Mouse (Mus musculus): ENCODE data around the gene Gngt2. TPM values are rescaled to one million over a fixed set of nuclear protein-coding genes. Genes with fewer than 3 reads are reported as not detected.

The Gngt2 gene
- polyA plus RNA-seq, 1 experiment, result 167 TPM

DNA sequence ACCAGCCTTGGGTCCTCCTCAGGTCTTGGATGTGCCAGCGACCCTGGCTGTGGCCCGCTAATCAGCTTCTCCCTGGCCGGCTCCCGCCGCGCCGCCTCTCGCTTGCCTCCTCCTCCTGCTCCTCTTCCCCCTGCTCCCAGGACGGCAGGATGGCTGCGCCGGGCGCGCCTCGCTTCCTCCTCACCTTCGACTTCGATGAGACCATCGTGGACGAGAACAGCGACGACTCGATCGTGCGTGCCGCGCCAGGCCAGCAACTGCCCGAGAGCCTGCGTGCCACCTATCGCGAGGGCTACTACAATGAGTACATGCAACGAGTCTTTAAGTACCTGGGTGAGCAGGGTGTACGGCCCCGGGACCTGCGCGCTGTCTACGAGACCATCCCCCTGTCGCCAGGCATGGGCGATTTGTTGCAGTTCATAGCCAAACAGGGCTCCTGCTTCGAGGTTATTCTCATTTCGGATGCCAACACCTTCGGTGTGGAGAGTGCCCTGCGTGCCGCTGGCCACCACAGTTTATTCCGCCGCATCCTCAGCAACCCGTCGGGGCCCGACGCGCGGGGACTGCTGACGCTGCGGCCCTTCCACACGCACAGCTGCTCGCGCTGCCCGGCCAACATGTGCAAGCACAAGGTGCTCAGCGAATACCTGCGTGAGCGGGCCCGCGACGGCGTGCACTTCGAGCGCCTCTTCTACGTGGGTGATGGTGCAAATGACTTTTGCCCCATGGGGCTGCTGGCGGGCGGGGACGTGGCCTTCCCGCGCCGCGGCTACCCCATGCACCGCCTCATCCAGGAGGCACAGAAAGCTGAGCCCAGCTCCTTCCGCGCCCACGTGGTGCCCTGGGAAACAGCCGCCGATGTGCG is 6.4 kb upstream of the Gngt2 start:
- Histone ChIP-seq H3K4me3 (ENCODE audit: insufficient read depth, low read length) (peak overlapping the region; percentile 52), H3K4me1 (ENCODE audit: control insufficient read depth, insufficient read depth, low read length) (peaks cover 31% of the 10 kb centered on the region), H3K27ac (ENCODE audit: insufficient read depth, low read depth, low read length) (no peak overlapping the region)
- TF ChIP-seq POLR2A (IDR thresholded peaks at IDR 0.05; ENCODE audit: borderline replicate concordance, low read depth, low read length) (no peak), CTCF (IDR thresholded peaks at IDR 0.05; ENCODE audit: low read depth, low read length) (no peak)

DNA sequence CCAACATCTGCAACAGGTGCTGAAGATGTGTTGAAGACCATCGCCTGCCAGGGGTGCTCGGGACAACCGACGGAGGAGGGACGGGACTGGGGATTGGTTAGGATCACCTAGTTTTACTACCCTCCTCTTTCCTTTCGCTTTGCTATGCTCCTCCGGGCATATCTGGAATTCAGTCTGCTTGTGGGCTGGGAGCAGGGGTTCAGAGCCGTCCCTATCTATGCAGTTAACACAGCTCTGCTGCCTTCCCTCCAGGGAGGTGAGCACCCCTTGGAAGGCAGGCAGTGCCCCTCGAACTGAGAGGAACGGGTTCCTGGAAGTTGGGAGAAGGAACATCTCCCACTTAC is 5.8 kb upstream of the Gngt2 start:
- peak overlapping the region; percentile 52 for H3K4me3 ChIP-seq (ENCODE audit: insufficient read depth, low read length)
- no peak overlapping the region for H3K27ac ChIP-seq (ENCODE audit: insufficient read depth, low read depth, low read length)
- peaks cover 37% of the 10 kb centered on the region for H3K4me1 ChIP-seq (ENCODE audit: control insufficient read depth, insufficient read depth, low read length)
- no peak for TF ChIP-seq CTCF (IDR thresholded peaks at IDR 0.05; ENCODE audit: low read depth, low read length)
- no peak for TF ChIP-seq POLR2A (IDR thresholded peaks at IDR 0.05; ENCODE audit: borderline replicate concordance, low read depth, low read length)

DNA sequence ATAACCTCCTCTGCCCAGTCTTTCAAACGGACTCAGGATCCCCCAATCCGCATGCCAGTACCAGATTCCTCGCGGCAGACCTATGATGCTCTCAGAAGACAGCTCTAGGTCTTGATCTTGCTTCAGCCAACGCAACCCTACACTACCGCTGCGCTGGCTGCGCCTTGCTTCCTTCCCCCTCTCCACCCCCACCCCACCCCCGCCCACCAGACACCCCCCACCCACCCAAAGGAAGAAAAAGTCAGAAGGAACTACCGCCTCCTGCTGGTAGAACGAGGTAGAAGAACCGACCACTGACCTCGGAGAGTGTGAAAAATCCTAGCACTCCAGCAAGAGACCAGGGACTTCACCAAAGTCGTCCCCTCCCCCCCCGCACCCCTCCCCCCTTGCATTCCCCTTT is 5.4 kb upstream of the Gngt2 start:
- peak overlapping the region; percentile 52 for H3K4me3 ChIP-seq (ENCODE audit: insufficient read depth, low read length)

DNA sequence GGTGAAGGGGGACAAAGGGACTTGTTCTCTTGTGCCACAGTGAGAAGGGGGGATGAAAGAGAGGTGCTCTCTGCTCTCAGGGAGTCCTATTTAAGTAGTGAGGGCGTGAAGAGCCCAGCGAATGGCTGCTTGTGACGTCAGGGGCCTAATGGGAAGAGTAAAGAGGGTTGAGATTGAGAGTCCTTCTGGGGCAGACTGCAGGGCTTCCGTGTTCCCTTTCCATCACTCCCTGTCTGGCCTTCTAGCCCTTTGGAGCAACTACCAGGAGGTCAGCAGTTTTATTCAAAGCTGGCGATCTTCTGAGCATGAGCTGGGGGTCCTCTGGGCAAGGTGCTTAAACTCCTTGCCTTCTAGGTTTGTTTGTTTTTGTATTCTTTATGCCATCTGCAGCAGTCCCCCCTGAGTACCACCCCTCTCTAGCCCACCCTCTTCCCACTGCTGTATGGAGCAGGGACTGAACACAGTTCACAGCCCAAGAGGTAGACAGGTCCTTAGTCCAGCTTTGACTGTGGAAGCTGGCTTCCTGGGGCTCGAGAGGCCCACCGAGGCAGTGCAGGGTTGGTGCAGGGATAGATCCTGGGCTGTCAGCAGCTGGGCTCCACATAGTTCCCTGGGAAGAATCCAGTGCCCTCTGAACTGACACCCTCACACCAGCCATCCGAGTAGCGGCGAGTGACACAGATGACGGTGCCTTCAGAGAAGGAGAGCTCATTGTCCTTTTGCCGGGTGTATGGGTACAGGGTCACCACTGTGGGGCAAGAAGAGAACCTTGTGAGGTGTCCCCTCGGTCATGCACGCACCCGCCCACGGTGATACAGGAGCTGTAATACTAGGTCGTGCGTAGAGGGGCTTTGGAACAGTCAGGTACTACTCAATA is 4.6 kb upstream of the Gngt2 start:
- H3K4me3 ChIP-seq (ENCODE audit: insufficient read depth, low read length), result no peak overlapping the region
- peaks cover 39% of the 10 kb centered on the region for H3K4me1 ChIP-seq (ENCODE audit: control insufficient read depth, insufficient read depth, low read length)
- TF ChIP-seq POLR2A (IDR thresholded peaks at IDR 0.05; ENCODE audit: borderline replicate concordance, low read depth, low read length) (no peak), CTCF (IDR thresholded peaks at IDR 0.05; ENCODE audit: low read depth, low read length) (no peak)
- H3K27ac ChIP-seq (ENCODE audit: insufficient read depth, low read depth, low read length), result no peak overlapping the region

More for the DNA sequence above, 5.4 kb upstream of the Gngt2 start:
- no peak overlapping the region for H3K27ac ChIP-seq (ENCODE audit: insufficient read depth, low read depth, low read length)
- H3K4me1 ChIP-seq (ENCODE audit: control insufficient read depth, insufficient read depth, low read length), result peaks cover 41% of the 10 kb centered on the region
- TF ChIP-seq POLR2A (IDR thresholded peaks at IDR 0.05; ENCODE audit: borderline replicate concordance, low read depth, low read length) (no peak), CTCF (IDR thresholded peaks at IDR 0.05; ENCODE audit: low read depth, low read length) (peak; percentile 52)

DNA sequence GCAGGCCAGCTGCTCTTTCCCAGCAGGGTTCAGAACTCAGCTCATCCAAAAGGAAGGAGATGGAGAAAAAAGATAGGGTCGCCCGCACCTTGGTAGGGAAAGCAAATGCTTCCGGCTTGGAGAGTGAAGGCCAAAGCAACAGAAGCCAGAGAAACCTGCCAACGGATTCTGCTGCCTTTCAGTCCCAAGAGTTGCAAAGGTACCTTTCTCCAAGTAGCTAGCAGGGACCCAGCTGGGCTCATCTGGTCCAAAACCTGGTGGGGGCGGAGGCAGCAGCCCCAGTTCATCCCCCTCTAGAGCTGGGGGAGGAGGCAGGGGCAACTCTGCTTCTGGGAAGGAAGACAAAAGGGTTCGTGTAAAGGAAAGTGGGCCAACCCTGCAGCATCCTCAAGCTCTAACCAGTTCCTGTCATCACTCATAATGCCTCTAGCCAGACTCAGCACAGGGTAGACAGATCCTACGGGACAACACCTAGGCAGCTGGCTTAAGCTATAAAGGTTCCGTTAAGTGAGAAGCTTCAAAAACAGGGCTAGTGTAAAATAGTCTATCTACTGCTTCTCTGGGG is 3.9 kb upstream of the Gngt2 start:
- no peak overlapping the region for H3K4me3 ChIP-seq (ENCODE audit: insufficient read depth, low read length)
- peaks cover 40% of the 10 kb centered on the region for H3K4me1 ChIP-seq (ENCODE audit: control insufficient read depth, insufficient read depth, low read length)
- TF ChIP-seq CTCF (IDR thresholded peaks at IDR 0.05; ENCODE audit: low read depth, low read length) (no peak), POLR2A (IDR thresholded peaks at IDR 0.05; ENCODE audit: borderline replicate concordance, low read depth, low read length) (no peak)
- H3K27ac ChIP-seq (ENCODE audit: insufficient read depth, low read depth, low read length), result no peak overlapping the region

DNA sequence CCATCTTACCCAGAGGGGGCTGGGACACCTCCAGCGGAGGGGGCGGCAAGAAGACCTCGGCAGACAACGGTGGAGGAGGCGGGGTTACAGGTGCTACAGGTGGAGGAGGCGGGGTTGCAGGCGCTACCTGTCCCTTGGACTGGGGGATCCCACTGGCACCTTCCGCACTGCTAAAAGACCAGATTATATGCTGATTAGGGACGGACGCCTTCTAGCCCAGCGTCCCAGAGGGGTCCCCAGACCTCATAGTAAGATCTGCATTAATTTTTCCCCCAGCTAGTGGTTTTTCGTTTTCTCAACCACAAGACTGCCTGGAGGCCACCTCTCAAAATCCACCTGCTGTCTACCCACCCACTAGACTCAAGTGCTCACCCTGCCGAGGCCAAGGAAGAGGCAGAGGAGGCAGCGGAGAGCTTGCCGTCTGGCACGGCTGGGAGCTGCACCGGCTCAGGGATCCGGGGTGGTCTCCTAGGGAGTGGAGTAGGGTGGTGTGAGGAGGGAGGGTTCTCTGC is 3.3 kb upstream of the Gngt2 start:
- Histone ChIP-seq H3K27ac (ENCODE audit: insufficient read depth, low read depth, low read length) (peak overlapping the region; percentile 52), H3K4me3 (ENCODE audit: insufficient read depth, low read length) (no peak overlapping the region), H3K4me1 (ENCODE audit: control insufficient read depth, insufficient read depth, low read length) (peaks cover 44% of the 10 kb centered on the region)
- TF ChIP-seq CTCF (IDR thresholded peaks at IDR 0.05; ENCODE audit: low read depth, low read length), result no peak

DNA sequence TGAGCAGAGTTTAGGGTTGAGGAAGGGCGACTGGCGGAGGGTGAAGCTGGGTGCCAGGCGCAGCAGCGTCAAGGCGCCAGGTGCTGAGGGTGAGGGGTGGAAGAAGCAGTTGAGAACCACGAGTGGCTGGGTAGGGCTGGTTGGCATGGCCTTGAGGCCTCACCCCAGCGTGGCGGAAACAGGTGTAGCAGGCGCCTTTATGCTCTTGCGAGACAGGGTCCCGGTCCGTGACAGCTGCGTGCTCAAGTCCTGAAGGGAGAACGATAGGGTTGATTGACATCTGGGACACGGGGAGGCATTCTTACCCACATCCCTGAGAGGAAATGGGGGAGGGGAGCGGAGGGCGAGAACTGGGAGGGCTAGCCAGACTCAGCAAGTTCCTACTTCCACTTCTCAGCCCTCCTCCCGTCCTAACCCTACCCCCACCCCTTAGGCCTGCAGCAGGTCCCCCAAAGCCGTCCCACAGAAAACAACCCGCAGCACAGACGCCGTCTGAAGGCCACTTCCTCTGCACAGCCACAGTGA is 2.8 kb upstream of the Gngt2 start:
- Histone ChIP-seq H3K4me3 (ENCODE audit: insufficient read depth, low read length) (peak overlapping the region; percentile 17; the same call in 1 of the 2 replicates), H3K4me1 (ENCODE audit: control insufficient read depth, insufficient read depth, low read length) (peaks cover 47% of the 10 kb centered on the region), H3K27ac (ENCODE audit: insufficient read depth, low read depth, low read length) (peak overlapping the region; percentile 87)
- TF ChIP-seq POLR2A (IDR thresholded peaks at IDR 0.05; ENCODE audit: borderline replicate concordance, low read depth, low read length), result no peak
- no peak for TF ChIP-seq CTCF (IDR thresholded peaks at IDR 0.05; ENCODE audit: low read depth, low read length)

DNA sequence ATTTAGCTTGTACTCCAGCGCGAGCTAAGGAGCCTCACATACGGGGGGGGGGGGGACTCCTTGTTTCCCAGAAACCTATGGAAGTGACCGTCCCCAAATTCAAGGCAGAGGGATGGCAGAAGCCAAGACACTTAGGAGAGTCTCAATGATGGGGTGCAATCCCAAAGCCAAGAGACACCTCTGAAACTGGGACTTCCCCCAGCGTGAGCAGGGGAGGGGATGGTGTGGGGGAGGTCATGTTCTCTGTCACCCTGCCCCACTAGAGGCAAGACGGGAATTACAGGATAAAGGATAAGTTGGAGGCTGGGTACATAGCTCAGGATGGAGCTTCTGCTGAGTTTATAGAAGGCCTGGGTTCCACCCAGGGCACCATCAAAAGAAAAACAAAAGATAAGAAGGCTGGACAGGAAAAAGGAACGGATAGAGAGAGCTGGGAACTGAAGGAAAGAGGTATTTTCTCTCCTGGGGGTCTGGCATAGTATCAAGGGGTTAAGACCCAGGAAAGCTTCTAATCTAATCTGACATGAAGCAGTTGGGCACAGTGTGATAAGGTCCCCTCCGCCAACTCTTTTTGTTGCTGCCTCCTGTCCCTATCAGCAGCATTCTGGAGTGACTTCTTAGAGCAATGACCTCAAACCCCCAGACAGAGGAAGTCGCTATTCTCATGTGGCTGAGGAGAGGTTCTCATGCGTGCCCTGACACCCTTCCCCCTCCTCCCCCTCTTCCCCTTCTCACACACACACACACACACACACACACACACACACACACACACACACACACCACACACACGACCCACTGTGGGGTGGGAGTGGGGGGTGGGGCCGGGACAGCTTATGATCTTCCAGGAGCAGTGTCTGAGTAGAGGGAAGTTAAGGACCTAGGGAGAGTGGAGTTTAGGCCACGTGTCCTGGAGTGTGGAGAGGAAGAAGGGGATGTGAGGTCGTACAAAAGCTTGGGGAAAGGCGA is 2.0 kb upstream of the Gngt2 start:
- Histone ChIP-seq H3K4me3 (ENCODE audit: insufficient read depth, low read length) (peak overlapping the region; percentile 29), H3K4me1 (ENCODE audit: control insufficient read depth, insufficient read depth, low read length) (peaks cover 48% of the 10 kb centered on the region), H3K27ac (ENCODE audit: insufficient read depth, low read depth, low read length) (peak overlapping the region; percentile 87)
- TF ChIP-seq CTCF (IDR thresholded peaks at IDR 0.05; ENCODE audit: low read depth, low read length) (no peak), POLR2A (IDR thresholded peaks at IDR 0.05; ENCODE audit: borderline replicate concordance, low read depth, low read length) (no peak)

Data from bone marrow macrophage, adult 2 months (primary cell).